Mouse (Mus musculus) lung, postnatal 0 days (tissue): ENCODE measurements at regions not wholly inside any gene's neighbourhood (a gene's known extent, or its start where the extent isn't known, plus 50 kb on each side); places are given as distances from the start of the nearest gene placed in this dataset.

Experiments used
- CTCF ChIP-seq: IDR thresholded peaks from 2 replicates; pipeline ENCODE4 v1.5.1; 2016; ENCODE audit warnings: antibody characterized with exemption, mild to moderate bottlenecking
- EP300 ChIP-seq: IDR thresholded peaks from 2 replicates; pipeline ENCODE4 v1.6.1; 2016; ENCODE audit warnings: antibody characterized with exemption, mild to moderate bottlenecking, control low read depth

DNA sequence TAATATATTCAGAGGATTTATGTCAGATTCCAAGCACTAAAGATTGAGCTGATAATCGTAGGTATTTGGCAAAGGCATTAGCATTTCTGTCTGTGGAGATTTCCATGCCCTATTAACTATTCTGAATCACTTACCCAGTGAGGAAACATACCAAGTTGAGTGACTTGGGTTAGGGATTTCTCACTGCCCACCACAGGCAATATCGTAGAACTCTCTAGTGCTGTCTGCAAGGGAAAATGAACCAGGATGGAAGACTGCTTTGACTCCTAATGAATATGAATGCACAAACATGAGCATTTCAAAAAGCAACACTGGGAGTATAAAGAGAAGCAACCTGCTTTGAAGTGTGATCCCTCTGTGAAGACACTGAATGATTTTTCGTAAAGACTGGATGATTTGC, 263.3 kb upstream of the Sptlc3 start:
- no peak for TF ChIP-seq CTCF
- no peak for TF ChIP-seq EP300
